Mouse (Mus musculus) ES-Bruce4 (cell line): ENCODE measurements around the gene Mdc1.

Experiments
- CTCF ChIP-seq: IDR thresholded peaks from one replicate; pipeline ENCODE4 v1.8.1; 2011; ENCODE audit warnings: low read depth, low read length
- EP300 ChIP-seq: IDR thresholded peaks from 2 replicates; pipeline ENCODE4 v1.6.1; 2011; ENCODE audit warnings: low read depth, low read length; ENCODE audit not compliant: insufficient read depth
- POLR2A ChIP-seq: IDR thresholded peaks from one replicate; pipeline ENCODE4 v1.8.1; 2011; ENCODE audit warnings: low read length; ENCODE audit not compliant: insufficient read depth

DNA sequence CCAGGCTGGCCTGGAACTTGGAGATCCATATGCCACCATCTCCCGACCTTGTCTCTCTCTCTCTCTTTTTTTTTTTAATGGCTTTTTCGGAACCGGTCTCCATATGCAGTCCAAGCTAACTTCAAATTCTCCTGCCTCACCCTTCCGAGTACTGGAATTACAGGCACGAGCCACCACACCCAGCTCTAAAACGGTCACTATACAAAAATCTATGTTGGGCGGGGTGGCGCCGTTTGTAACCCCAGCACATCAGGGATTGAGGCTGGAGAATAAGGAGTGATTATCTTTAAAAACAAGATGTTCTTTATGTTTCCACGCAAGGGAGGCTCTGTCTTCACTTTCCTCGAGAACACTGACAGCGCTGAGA, 19.5 kb downstream of the Mdc1 start:
- TF ChIP-seq CTCF (no peak), EP300 (no peak), POLR2A (no peak)
